Mouse (Mus musculus) colon, adult 2 months (tissue): ENCODE results near the gene Sppl2c. TPM values are rescaled to one million over a fixed set of nuclear protein-coding genes. Genes with fewer than 3 reads are reported as not detected.

ENCODE experiments used
- polyA plus RNA-seq: library from polyadenylated mRNA; depleted of rRNA; stranded (reverse); fragments of >200 nt; gene quantifications from 2 replicates; pipeline ENCODE4 v1.2.3, GENCODE M21; 2012; rRNA removed

Sppl2c gene
- polyA plus RNA-seq = not detected in 2 replicates

GRCm38 (mm10) chr11:104186135-104186836, at the start of gene Sppl2c:
Sppl2c (plus strand) TSS chr11:104186327.

GRCm38 (mm10) chr11:104231041-104231911, 45.1 kb downstream of the Sppl2c start, which contains the start of gene Mapt:
Mapt (plus strand) TSS chr11:104231390.

Other genes starting within 250 kb of the Sppl2c start
- 25.6 and 31.5 TPM in 2 replicates for gene Nsf, start 232.3 kb upstream of the Sppl2c start, polyA plus RNA-seq
- gene Arf2, start 219.6 kb upstream of the Sppl2c start, polyA plus RNA-seq = 4.6 and 5.0 TPM in 2 replicates
- 0.17 TPM in 1 of 2 replicates, not detected in the other for gene Crhr1, start 53.5 kb upstream of the Sppl2c start, polyA plus RNA-seq
- gene Mapt, start 45.1 kb downstream of the Sppl2c start, polyA plus RNA-seq = 3.4 and 4.7 TPM in 2 replicates